Mouse (Mus musculus) stomach, postnatal 0 days (tissue): ENCODE measurements around the gene Spryd3. TPM values are rescaled to one million over a fixed set of nuclear protein-coding genes. Genes with fewer than 3 reads are reported as not detected.

Experiments used
- ATAC-seq: fragments of 200-750 bp; cut with Nextera tagmentation; 2 replicates; pipeline ENCODE4 v1.8.0; 2017; ENCODE audit not compliant: low FRiP score, low TSS enrichment
- DNase-seq: peaks from one replicate; pipeline ENCODE4 v3.0.0-alpha.2; 2016; ENCODE audit warnings: low spot score
- H3K27ac ChIP-seq: fragments of 300-500 bp; sonication (generic); replicated peaks from 2 replicates; pipeline ENCODE4 v1.5.1; 2014; ENCODE audit warnings: mild to moderate bottlenecking, control low read depth
- H3K27me3 ChIP-seq: fragments of 300-500 bp; sonication (generic); 2 replicates; pipeline ENCODE4 v1.6.1; 2014; ENCODE audit warnings: low read length; ENCODE audit not compliant: control insufficient read depth, insufficient read depth
- H3K36me3 ChIP-seq: fragments of 300-500 bp; sonication (generic); 2 replicates; pipeline ENCODE4 v1.6.1; 2014; ENCODE audit warnings: low read length, mixed read lengths; ENCODE audit not compliant: control insufficient read depth, insufficient read depth
- H3K4me1 ChIP-seq: fragments of 300-500 bp; sonication (generic); replicated peaks from 2 replicates; pipeline ENCODE4 v1.6.1; 2014; ENCODE audit warnings: antibody characterized with exemption; ENCODE audit not compliant: control insufficient read depth, insufficient read depth
- H3K4me2 ChIP-seq: fragments of 300-500 bp; sonication (generic); replicated peaks from 2 replicates; pipeline ENCODE4 v1.6.1; 2014; ENCODE audit warnings: low read depth, mild to moderate bottlenecking, control low read depth, moderate library complexity
- H3K4me3 ChIP-seq: fragments of 300-500 bp; sonication (generic); 2 replicates; pipeline ENCODE4 v1.5.1; 2014; ENCODE audit warnings: low read depth, low read length, control low read depth
- H3K9ac ChIP-seq: fragments of 300-500 bp; sonication (generic); 2 replicates; pipeline ENCODE4 v1.6.1; 2014; ENCODE audit warnings: mild to moderate bottlenecking, low read length, control low read depth, mixed read lengths
- H3K9me3 ChIP-seq: fragments of 300-500 bp; sonication (generic); 2 replicates; pipeline ENCODE4 v1.6.1; 2016; ENCODE audit warnings: low read length; ENCODE audit not compliant: control insufficient read depth
- CTCF ChIP-seq: IDR thresholded peaks from 2 replicates; pipeline ENCODE4 v1.5.1; 2016; ENCODE audit warnings: antibody characterized with exemption, low read depth, mild to moderate bottlenecking, moderate library complexity
- EP300 ChIP-seq: optimal IDR thresholded peaks from 2 replicates; pipeline ENCODE3; 2016; ENCODE audit warnings: antibody characterized with exemption
- WGBS: fragments of 180-500 bp; shearing (Covaris S2); extraction: QIAGEN DNeasy Blood & Tissue Kit; methylation state at CpG from one replicate; pipeline ENCODE4 v1.1.7; 2014; 5-methylcytosine and 5-hydroxymethylcytosine counted together
- polyA plus RNA-seq: library from polyadenylated mRNA; unstranded; fragments of >200 nt; fragmentation: Nextera tagmentation; extraction: Ambion mirVana; gene quantifications from 2 replicates; pipeline ENCODE4 v1.2.1, GENCODE M21; 2015

The Spryd3 gene
- polyA plus RNA-seq, 1 experiment from 2014 or later = 28.5 TPM

GRCm38 (mm10) chr15:102100996-102101671, 34.9 kb downstream of the Spryd3 start:
- no peaks in the 10 kb centered on the region for H3K27me3 ChIP-seq
- ATAC-seq = peak; percentile 24; the same call in 1 of the 2 replicates
- WGBS = 12% methylated on average over 10 of the region's 10 CpGs
- TF ChIP-seq CTCF (peak; percentile 36), EP300 (no peak)
- DNase-seq = peak; percentile 65
- H3K36me3 ChIP-seq = no peaks in the 10 kb centered on the region
- peak overlapping the region; percentile 62 for H3K4me3 ChIP-seq
- peak overlapping the region; percentile 71 for H3K9ac ChIP-seq
- peak overlapping the region; percentile 93 for H3K27ac ChIP-seq
- H3K9me3 ChIP-seq = no peaks in the 10 kb centered on the region
- H3K4me2 ChIP-seq = peak overlapping the region; percentile 85
- peaks cover 24% of the 10 kb centered on the region for H3K4me1 ChIP-seq

GRCm38 (mm10) chr15:102100161-102100981, 35.7 kb downstream of the Spryd3 start, which contains the start of gene Tns2:
Gene Tns2 (plus strand): TSS chr15:102100413.
- TF ChIP-seq EP300 (no peak), CTCF (peak; percentile 68)
- H3K9ac ChIP-seq = peak within 1 kb of the TSS; percentile 71
- H3K4me1 ChIP-seq = peaks cover 18% of the 10 kb centered on the region
- H3K9me3 ChIP-seq = no peaks in the 10 kb centered on the region
- no peaks in the 10 kb centered on the region for H3K27me3 ChIP-seq
- H3K4me2 ChIP-seq = peak within 1 kb of the TSS; percentile 85
- H3K27ac ChIP-seq = peak within 1 kb of the TSS; percentile 93
- peak within 1 kb of the TSS; percentile 62 for H3K4me3 ChIP-seq
- ATAC-seq = peak; percentile 71
- H3K36me3 ChIP-seq = no peaks in the 10 kb centered on the region
- under 1% methylated on average over 35 of the region's 82 CpGs for WGBS
- DNase-seq = peak; percentile 91

- 16% methylated on average over 8 of the region's 8 CpGs for WGBS
- H3K4me1 ChIP-seq = peaks cover 16% of the 10 kb centered on the region
Observed at GRCm38 (mm10) chr15:102099771-102100160, 36.3 kb downstream of the Spryd3 start.

DNA sequence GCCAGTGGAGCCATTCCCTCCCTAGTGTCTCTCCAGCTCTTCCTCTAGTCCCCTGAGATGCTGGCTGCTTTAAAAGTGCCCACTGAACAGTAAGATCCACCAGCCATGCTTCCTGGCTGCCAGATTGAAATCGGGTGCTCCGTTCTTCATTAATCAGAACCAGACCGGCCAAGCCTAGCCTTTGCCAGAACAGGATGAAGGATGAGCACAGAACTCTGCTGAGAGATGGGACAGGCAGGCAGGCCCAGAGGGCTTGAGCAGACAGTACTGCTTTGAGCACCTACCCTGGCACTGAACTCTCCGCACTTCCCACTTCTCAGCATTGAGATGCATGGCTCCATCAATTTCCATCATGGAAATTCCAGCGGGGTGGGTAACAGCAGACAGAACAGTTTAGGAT, 36.8 kb downstream of the Spryd3 start:
- DNase-seq = no peak
- peaks cover 16% of the 10 kb centered on the region for H3K4me1 ChIP-seq
- H3K9ac ChIP-seq = no peak overlapping the region

More at GRCm38 (mm10) chr15:102099771-102100160, 36.3 kb downstream of the Spryd3 start:
- Histone ChIP-seq H3K4me3 (peak overlapping the region; percentile 62), H3K36me3 (peaks cover 5% of the 10 kb centered on the region; the same call in 1 of the 2 replicates), H3K9me3 (no peaks in the 10 kb centered on the region), H3K9ac (peak overlapping the region; percentile 71), H3K27me3 (no peaks in the 10 kb centered on the region), H3K4me2 (peak overlapping the region; percentile 85), H3K27ac (peak overlapping the region; percentile 93)
- ATAC-seq (no peak), DNase-seq (no peak)
- TF ChIP-seq EP300 (no peak), CTCF (no peak)

GRCm38 (mm10) chr15:102097991-102098555, 38.0 kb downstream of the Spryd3 start:
- H3K27me3 ChIP-seq = no peaks in the 10 kb centered on the region
- H3K4me3 ChIP-seq = no peak overlapping the region
- WGBS = 33% methylated on average over 5 of the region's 5 CpGs
- ATAC-seq (no peak), DNase-seq (peak; percentile 20)
- peak overlapping the region; percentile 69 for H3K27ac ChIP-seq
- no peak for TF ChIP-seq EP300
- no peak for TF ChIP-seq CTCF
- peaks cover 21% of the 10 kb centered on the region for H3K36me3 ChIP-seq
- peak overlapping the region; percentile 6; the same call in 1 of the 2 replicates for H3K4me2 ChIP-seq
- H3K9ac ChIP-seq = 0 out of 2 replicates have a peak overlapping the region, but pooled peaks have one; percentile 35
- no peaks in the 10 kb centered on the region for H3K9me3 ChIP-seq
- H3K4me1 ChIP-seq = peaks cover 14% of the 10 kb centered on the region

More for the DNA sequence above, 36.8 kb downstream of the Spryd3 start:
- H3K4me3 ChIP-seq = peak overlapping the region; percentile 62
- peak overlapping the region; percentile 85 for H3K4me2 ChIP-seq
- no peaks in the 10 kb centered on the region for H3K9me3 ChIP-seq
- H3K27ac ChIP-seq = no peak overlapping the region; the same call in 1 of the 2 replicates
- no peak for ATAC-seq
- no peaks in the 10 kb centered on the region for H3K27me3 ChIP-seq
- 32% methylated on average over 5 of the region's 5 CpGs for WGBS
- H3K36me3 ChIP-seq = peaks cover 10% of the 10 kb centered on the region
- TF ChIP-seq CTCF (no peak), EP300 (no peak)
